Mouse (Mus musculus) embryonic facial prominence, embryonic 11.5 days (tissue): Measurements from ENCODE around the gene Auts2. TPM values are rescaled to one million over a fixed set of nuclear protein-coding genes. Genes with fewer than 3 reads are reported as not detected.

Experiments used
- ATAC-seq: fragments of 200-750 bp; cut with Nextera tagmentation; replicated peaks from 2 replicates; pipeline ENCODE4 v1.8.0; 2017; ENCODE audit warnings: low read depth; ENCODE audit not compliant: insufficient number of reproducible peaks, low FRiP score, low TSS enrichment
- DNase-seq: peaks from one replicate; pipeline ENCODE4 v3.0.0-alpha.2; 2015; ENCODE audit warnings: low spot score
- H3K27ac ChIP-seq: fragments of 300-500 bp; sonication (generic); replicated peaks from 2 replicates; pipeline ENCODE4 v1.5.1; 2014; ENCODE audit warnings: mild to moderate bottlenecking, low read depth, low read length, control low read depth
- H3K27me3 ChIP-seq: fragments of 300-500 bp; sonication (generic); 2 replicates; pipeline ENCODE4 v1.6.1; 2014; ENCODE audit warnings: mild to moderate bottlenecking, low read length, moderate library complexity, mixed read lengths; ENCODE audit not compliant: control insufficient read depth, insufficient read depth
- H3K36me3 ChIP-seq: fragments of 300-500 bp; sonication (generic); replicated peaks from 2 replicates; pipeline ENCODE4 v1.6.1; 2014; ENCODE audit warnings: low read depth, mild to moderate bottlenecking, low read length, moderate library complexity, mixed read lengths; ENCODE audit not compliant: control insufficient read depth, insufficient read depth
- H3K4me1 ChIP-seq: fragments of 300-500 bp; sonication (generic); 2 replicates; pipeline ENCODE4 v1.6.1; 2014; ENCODE audit warnings: low read length, mixed read lengths; ENCODE audit not compliant: control insufficient read depth, insufficient read depth
- H3K4me2 ChIP-seq: fragments of 300-500 bp; sonication (generic); 2 replicates; pipeline ENCODE4 v1.6.1; 2014; ENCODE audit warnings: low read depth, mild to moderate bottlenecking, control low read depth, low read length, moderate library complexity
- H3K4me3 ChIP-seq: fragments of 300-500 bp; sonication (generic); 2 replicates; pipeline ENCODE4 v1.5.1; 2014; ENCODE audit warnings: low read depth, low read length, control low read depth
- H3K9ac ChIP-seq: fragments of 300-500 bp; sonication (generic); replicated peaks from 2 replicates; pipeline ENCODE4 v1.6.1; 2014; ENCODE audit warnings: mild to moderate bottlenecking, control low read depth, low read length
- H3K9me3 ChIP-seq: fragments of 300-500 bp; sonication (generic); replicated peaks from 2 replicates; pipeline ENCODE4 v1.6.1; 2016; ENCODE audit warnings: mild to moderate bottlenecking, low read length, inconsistent platforms, mixed read lengths; ENCODE audit not compliant: control insufficient read depth
- WGBS: fragments of 180-500 bp; shearing (Covaris S2); extraction: QIAGEN DNeasy Blood & Tissue Kit; methylation state at CpG from one replicate; pipeline ENCODE4 v1.1.7; 2014; 5-methylcytosine and 5-hydroxymethylcytosine counted together
- polyA plus RNA-seq: library from polyadenylated mRNA; unstranded; fragments of >200 nt; fragmentation: Nextera tagmentation; extraction: Ambion mirVana; gene quantifications from 2 replicates; pipeline ENCODE4 v1.2.1, GENCODE M21; 2014

The Auts2 gene
- polyA plus RNA-seq, 1 experiment from 2014 or later: 30.5 TPM

DNA sequence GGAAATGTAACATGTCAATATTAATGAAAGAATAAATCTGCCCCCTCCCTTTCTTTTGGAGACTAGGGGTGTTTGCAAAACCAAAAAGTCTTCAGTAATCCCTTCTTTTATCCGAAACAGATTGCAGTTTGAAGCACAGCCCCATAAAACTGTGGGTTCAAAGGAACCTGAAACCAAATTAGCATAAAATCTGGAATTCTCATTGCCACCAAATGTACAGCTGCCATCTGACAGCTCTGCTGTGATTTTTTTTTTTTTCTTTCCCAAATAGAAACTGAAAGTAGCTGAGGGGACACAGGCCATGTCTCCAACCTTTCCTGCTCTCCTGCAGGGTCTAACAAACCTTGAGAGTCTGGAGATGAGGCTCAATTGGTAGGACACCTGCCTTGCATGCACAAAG, 996.7 kb downstream of the Auts2 start:
- Histone ChIP-seq H3K4me3 (no peak overlapping the region), H3K4me2 (no peak overlapping the region), H3K27ac (no peak overlapping the region), H3K9me3 (no peaks in the 10 kb centered on the region), H3K4me1 (peaks cover 3% of the 10 kb centered on the region; the same call in 1 of the 2 replicates), H3K9ac (no peak overlapping the region), H3K36me3 (no peaks in the 10 kb centered on the region), H3K27me3 (no peaks in the 10 kb centered on the region)
- DNase-seq (no peak), ATAC-seq (no peak)
- 76% methylated on average over 1 of the region's 1 CpGs for WGBS

DNA sequence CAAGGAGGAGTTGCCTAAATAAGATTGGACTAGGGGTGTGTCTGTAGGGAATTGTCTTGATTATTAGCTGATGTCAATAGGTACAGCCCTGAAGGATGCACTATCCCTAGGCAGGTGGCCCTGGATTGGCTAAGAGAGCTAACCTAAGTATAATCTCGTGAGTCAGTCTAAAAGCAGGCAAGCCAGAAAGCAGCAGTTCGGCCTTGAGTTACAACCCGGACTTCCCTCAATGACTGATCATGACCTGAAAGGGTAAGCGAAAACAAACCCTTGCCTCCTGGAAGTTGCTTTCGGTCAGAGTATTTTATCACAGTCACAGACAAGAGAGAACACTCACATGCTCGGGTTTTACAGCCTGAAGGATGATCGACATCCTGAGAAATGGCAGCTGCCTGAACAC, 998.8 kb downstream of the Auts2 start:
- ATAC-seq: no peak
- Histone ChIP-seq H3K9me3 (no peaks in the 10 kb centered on the region), H3K9ac (no peak overlapping the region), H3K4me2 (no peak overlapping the region), H3K4me3 (no peak overlapping the region), H3K36me3 (no peaks in the 10 kb centered on the region), H3K27me3 (no peaks in the 10 kb centered on the region), H3K27ac (no peak overlapping the region), H3K4me1 (peaks cover 2% of the 10 kb centered on the region; the same call in 1 of the 2 replicates)
- WGBS: 87% methylated on average over 7 of the region's 7 CpGs
- no peak for DNase-seq

DNA sequence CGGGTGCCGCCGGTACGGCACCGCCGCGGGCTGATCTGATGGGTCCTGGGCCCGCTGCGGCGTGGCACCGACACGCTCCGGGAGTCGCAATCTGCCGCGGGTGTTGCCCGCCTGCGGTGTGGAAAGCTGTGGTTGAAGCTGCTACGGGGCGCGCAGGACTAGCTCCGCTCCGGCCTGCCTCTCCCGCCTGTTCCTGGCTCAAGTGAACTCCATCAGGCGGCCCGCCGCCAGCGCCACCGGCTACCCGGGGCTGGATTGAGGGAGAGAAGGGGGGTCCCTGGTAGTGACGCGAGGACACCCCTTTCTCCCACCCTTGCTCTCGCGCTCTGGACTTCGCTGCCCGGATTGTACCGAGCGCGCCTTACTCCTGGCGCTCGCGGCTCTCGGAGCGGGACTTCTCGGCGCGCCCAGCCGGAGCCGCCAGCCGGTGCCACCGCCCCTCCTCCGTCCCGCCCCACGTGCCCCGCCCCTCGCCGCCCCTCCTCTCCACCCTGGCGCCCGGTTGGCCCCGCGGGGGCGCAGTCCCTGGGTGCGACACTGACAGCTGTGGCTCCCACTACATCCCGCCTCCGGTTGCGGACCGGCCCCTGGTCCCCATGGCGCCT, 1004.7 kb downstream of the Auts2 start:
- Histone ChIP-seq H3K9me3 (no peaks in the 10 kb centered on the region), H3K36me3 (no peaks in the 10 kb centered on the region), H3K27me3 (no peaks in the 10 kb centered on the region), H3K4me1 (no peaks in the 10 kb centered on the region; the same call in 1 of the 2 replicates), H3K27ac (peak overlapping the region; percentile 97), H3K9ac (peak overlapping the region; percentile 100), H3K4me2 (peak overlapping the region; percentile 64), H3K4me3 (peak overlapping the region; percentile 71)
- DNase-seq (peak; percentile 82), ATAC-seq (peak; percentile 79)
- WGBS: under 1% methylated on average over 51 of the region's 68 CpGs

DNA sequence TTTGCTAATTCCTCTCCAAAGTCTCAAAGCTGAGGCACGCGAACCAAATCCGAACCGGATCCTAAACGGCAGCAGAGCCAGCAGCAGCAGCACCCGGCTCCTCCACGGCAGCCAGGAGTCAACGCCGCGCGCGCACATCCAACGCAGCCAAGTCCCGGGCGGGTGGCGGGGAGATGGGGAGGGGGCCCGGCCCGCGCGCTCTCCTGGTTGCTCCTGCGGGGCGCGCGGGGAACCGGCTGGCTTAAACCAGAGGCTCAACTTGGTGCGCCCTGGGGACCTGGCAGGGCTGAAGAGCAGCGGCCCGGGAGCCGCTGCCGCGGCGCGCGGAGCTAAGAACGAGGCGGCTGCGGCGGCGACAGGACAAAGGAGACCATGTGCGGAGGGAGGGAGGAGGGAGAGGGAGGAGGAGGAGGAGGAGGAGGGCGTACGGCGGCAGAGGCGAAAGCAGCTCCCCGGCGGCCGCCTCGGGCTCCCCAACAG, 1005.3 kb downstream of the Auts2 start:
- Histone ChIP-seq H3K4me2 (peak overlapping the region; percentile 64), H3K36me3 (no peaks in the 10 kb centered on the region), H3K27ac (peak overlapping the region; percentile 97), H3K4me3 (peak overlapping the region; percentile 71), H3K9ac (peak overlapping the region; percentile 100), H3K27me3 (no peaks in the 10 kb centered on the region), H3K9me3 (no peaks in the 10 kb centered on the region), H3K4me1 (no peaks in the 10 kb centered on the region; the same call in 1 of the 2 replicates)
- DNase-seq (peak; percentile 76), ATAC-seq (peak; percentile 74)
- 0% methylated on average over 42 of the region's 48 CpGs for WGBS

DNA sequence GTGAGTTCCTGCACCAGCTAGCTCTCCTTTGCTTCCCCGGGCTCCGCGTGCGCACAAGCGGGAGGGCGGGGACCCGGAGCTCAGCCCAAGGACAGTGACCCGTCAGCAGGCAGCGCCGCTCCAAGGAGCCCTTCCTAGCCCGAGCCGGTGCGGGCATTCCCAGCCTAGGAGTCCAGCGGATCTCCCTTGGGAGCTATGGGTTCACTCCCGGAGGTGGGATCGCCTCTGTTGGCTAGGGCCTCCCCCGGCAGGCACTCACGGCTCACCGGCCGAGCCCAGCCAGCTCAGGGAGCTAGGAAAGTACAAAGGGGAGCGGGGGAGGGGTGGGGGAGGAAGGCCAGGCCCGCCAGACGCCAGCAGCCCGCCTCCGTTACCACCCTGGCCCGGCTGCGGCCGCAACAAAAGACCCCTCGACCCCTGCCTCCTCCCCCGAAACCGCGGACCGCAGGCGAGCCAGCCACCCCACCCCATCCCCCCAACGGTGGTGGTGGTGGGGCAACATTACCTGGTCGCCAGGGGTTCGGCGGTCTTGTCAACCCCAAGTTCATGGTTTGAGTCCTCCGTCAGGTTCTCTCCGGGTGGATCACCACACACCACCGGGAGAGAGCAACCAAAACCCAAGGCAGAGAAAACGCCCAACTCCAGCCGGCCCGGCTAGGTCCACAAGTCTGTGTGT, 1005.9 kb downstream of the Auts2 start:
- no peaks in the 10 kb centered on the region for H3K9me3 ChIP-seq
- no peaks in the 10 kb centered on the region for H3K27me3 ChIP-seq
- H3K4me1 ChIP-seq: no peaks in the 10 kb centered on the region; the same call in 1 of the 2 replicates
- H3K9ac ChIP-seq: peak overlapping the region; percentile 100
- ATAC-seq (peak; percentile 60), DNase-seq (peak; percentile 85)
- peak overlapping the region; percentile 71 for H3K4me3 ChIP-seq
- H3K4me2 ChIP-seq: peak overlapping the region; percentile 64
- H3K27ac ChIP-seq: peak overlapping the region; percentile 97
- no peaks in the 10 kb centered on the region for H3K36me3 ChIP-seq
- 0% methylated on average over 42 of the region's 44 CpGs for WGBS

DNA sequence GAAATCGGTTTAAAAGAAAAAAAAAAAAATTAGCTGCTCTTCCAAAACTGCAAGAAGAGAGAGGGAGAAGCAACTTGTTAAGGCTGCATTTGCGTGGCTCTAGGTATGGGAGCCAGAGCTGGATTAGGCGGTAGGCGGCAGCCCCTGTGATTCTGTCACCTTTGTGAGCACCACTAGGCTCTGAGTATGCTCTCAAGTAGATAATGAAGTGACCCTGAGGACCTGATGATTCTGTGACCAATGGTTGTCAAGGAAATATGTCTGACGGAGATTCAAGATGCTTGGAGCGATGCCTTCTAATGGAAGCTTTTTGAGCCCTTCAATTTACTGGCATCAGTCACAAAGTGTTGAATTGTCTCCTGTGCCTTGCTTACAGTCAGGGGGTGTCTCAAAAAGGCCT, 1007.4 kb downstream of the Auts2 start:
- ATAC-seq (no peak), DNase-seq (no peak)
- H3K9ac ChIP-seq: peak overlapping the region; percentile 100
- H3K36me3 ChIP-seq: no peaks in the 10 kb centered on the region
- no peaks in the 10 kb centered on the region for H3K27me3 ChIP-seq
- H3K9me3 ChIP-seq: no peaks in the 10 kb centered on the region
- no peak overlapping the region for H3K27ac ChIP-seq
- peak overlapping the region; percentile 64 for H3K4me2 ChIP-seq
- H3K4me3 ChIP-seq: peak overlapping the region; percentile 71
- 12% methylated on average over 6 of the region's 6 CpGs for WGBS
- H3K4me1 ChIP-seq: no peaks in the 10 kb centered on the region; the same call in 1 of the 2 replicates

DNA sequence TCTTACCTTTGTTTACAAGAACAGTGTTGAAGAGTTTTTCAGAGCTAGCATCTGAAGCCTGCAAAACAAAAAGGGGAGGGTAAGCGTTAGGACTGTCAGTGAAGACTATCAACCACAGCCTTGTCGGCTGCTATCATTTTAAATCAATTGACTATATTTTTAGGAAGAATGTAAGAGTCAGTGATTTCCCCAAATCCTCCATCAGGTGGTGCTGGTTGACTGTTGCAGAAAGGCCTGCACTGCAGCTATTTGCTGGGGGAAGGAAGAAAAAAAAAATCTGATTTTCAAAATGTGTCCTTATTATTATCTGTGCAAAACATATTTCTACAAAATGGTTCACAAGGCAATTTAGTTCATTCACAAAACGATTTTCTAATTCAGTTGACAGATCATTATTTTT, 1009.3 kb downstream of the Auts2 start:
- no peak overlapping the region for H3K4me3 ChIP-seq
- no peak overlapping the region for H3K4me2 ChIP-seq
- ATAC-seq (no peak), DNase-seq (peak; percentile 80)
- no peaks in the 10 kb centered on the region for H3K27me3 ChIP-seq
- 27% methylated on average over 3 of the region's 3 CpGs for WGBS
- H3K36me3 ChIP-seq: peaks cover 5% of the 10 kb centered on the region
- H3K4me1 ChIP-seq: no peaks in the 10 kb centered on the region; the same call in 1 of the 2 replicates
- no peak overlapping the region for H3K9ac ChIP-seq
- no peak overlapping the region for H3K27ac ChIP-seq
- H3K9me3 ChIP-seq: no peaks in the 10 kb centered on the region
